Mouse (Mus musculus) heart, postnatal 0 days (tissue): ENCODE measurements at regions not wholly inside any gene's neighbourhood (a gene's known extent, or its start where the extent isn't known, plus 50 kb on each side); places are given as distances from the start of the nearest gene placed in this dataset.

Experiments
- CTCF ChIP-seq: IDR thresholded peaks from 2 replicates; pipeline ENCODE4 v1.5.1; 2016; ENCODE audit warnings: antibody characterized with exemption, control low read depth, low read depth
- EP300 ChIP-seq: IDR thresholded peaks from 2 replicates; pipeline ENCODE4 v1.6.1; 2016; ENCODE audit warnings: antibody characterized with exemption, low read depth

GRCm38 (mm10) chr17:7571481-7571880 lies 186.2 kb upstream of the Unc93a2 start:
- TF ChIP-seq CTCF = no peak
- TF ChIP-seq EP300 = no peak
